Mouse (Mus musculus): ENCODE measurements at regions not wholly inside any gene's neighbourhood (a gene's known extent, or its start where the extent isn't known, plus 50 kb on each side); places are given as distances from the start of the nearest gene placed in this dataset.

DNA sequence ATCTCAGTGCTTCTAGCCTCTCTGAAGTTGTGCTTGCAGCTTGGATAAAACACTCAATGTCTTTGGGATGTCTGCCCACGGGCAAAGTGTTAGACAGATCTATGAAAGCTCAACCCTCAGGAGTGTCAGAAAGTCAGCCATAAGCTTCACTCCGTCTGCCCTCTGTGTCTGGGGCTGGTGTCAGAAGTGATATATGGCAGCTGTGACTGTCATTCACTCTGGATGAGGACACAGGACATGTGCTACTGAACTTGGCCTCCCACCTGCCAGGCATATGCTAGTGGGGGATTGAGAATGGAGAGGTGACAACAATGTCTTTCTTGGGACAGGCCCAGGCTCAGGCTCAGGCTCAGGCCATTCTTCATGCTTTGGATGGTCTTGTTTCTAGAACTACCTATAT lies 366.7 kb downstream of the Eipr1 start:
- TF ChIP-seq EP300 (IDR thresholded peaks at IDR 0.05; ENCODE audit: low read depth) = no peak
- no peak for TF ChIP-seq CTCF (IDR thresholded peaks at IDR 0.05; ENCODE audit: low read depth)

All from heart, postnatal 0 days (tissue).